Mouse (Mus musculus): ENCODE measurements around the gene 4930512M02Rik. TPM values are rescaled to one million over a fixed set of nuclear protein-coding genes. Genes with fewer than 3 reads are reported as not detected.

4930512M02Rik gene
- total and polyA plus RNA-seq, 3 experiments, result not detected

DNA sequence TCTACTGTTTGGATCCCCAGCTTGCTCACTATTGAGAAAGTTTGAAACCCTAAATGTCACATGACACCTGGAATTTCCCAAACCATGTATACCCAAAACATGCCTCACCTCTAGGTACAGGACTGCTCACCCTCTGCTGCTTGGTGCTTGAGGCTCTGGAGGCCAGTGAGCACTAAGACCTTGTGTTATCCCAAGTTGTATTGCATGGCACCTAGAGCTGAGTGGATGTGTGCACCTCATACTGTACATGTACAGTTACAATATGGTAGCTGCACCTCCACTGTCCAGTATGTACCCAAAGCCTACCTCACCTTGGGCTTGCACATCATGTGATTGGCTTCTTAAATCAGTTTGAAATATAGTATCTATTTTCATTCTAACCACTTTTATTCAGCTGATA is 16.7 kb upstream of the 4930512M02Rik start:
- no peak for DNase-seq (ENCODE audit: low spot score)
- no peak for ATAC-seq (ENCODE audit: extremely low read depth, insufficient number of reproducible peaks, low FRiP score, poor library complexity, severe bottlenecking)
- Histone ChIP-seq H3K4me1 (ENCODE audit: insufficient read depth, low read depth, low read length) (peaks cover under 1% of the 10 kb centered on the region; the same call in 1 of the 2 replicates), H3K36me3 (replicated peaks) (no peaks in the 10 kb centered on the region), H3K9me3 (replicated peaks) (no peaks in the 10 kb centered on the region), H3K4me3 (ENCODE audit: low read depth, low read length) (no peak overlapping the region), H3K27me3 (ENCODE audit: insufficient read depth, low read length) (no peaks in the 10 kb centered on the region)
- TF ChIP-seq GATA1 (IDR thresholded peaks at IDR 0.05; ENCODE audit: borderline replicate concordance, low read length) (no peak), GATA2 (IDR thresholded peaks at IDR 0.05; ENCODE audit: borderline replicate concordance, low read depth, low read length) (no peak), CTCF (IDR thresholded peaks at IDR 0.05; ENCODE audit: low read depth, low read length) (no peak), POLR2AphosphoS5 (IDR thresholded peaks at IDR 0.05; ENCODE audit: insufficient replicate concordance, low read depth, low read length) (no peak)

DNA sequence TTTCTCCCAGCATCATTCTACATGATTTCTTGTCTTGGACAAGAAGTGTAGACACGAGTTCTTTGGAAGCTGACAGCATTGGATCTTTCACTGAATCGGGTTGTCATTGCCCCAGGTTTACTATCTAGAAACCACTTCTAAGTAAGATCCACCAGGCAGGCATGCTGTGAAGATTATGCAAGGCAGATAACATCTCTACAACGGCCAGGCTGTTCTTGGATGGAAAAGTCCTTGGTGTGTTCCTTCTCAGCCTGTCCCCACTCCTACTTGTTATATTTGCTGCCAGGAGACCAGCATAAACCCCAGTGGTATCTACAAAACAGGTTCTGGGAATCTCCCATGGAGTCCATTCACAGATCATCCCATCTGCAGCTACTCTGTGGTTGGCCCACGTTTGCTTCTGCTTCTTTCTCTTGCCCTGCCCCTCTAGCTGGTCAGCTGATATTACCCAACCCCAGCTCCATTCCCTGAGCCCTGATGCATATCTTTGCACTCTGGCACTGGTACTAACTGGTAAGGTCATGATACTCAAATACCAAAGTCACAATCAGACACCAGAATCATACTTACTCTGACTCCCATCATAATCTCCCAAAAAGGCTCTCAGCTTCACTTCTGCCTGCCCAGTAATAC is 3.4 kb downstream of the 4930512M02Rik start:
- ATAC-seq (ENCODE audit: extremely low read depth, insufficient number of reproducible peaks, low FRiP score, poor library complexity, severe bottlenecking), result peak; percentile 93
- no peak for TF ChIP-seq POLR2AphosphoS5 (IDR thresholded peaks at IDR 0.05; ENCODE audit: insufficient replicate concordance, low read depth, low read length)
- no peak for TF ChIP-seq TAL1 (conservative IDR thresholded peaks at IDR 0.05; ENCODE audit: low read depth, low read length)
- TF ChIP-seq CTCF (IDR thresholded peaks at IDR 0.05; ENCODE audit: low read depth, low read length), result no peak
- Histone ChIP-seq H3K27me3 (ENCODE audit: insufficient read depth, low read length) (no peaks in the 10 kb centered on the region), H3K36me3 (replicated peaks) (no peaks in the 10 kb centered on the region), H3K9me3 (replicated peaks) (no peaks in the 10 kb centered on the region), H3K4me1 (ENCODE audit: insufficient read depth, low read depth, low read length) (peaks cover 9% of the 10 kb centered on the region), H3K4me3 (ENCODE audit: low read depth, low read length) (no peak overlapping the region)
- DNase-seq (ENCODE audit: low spot score), result peak; percentile 7

DNA sequence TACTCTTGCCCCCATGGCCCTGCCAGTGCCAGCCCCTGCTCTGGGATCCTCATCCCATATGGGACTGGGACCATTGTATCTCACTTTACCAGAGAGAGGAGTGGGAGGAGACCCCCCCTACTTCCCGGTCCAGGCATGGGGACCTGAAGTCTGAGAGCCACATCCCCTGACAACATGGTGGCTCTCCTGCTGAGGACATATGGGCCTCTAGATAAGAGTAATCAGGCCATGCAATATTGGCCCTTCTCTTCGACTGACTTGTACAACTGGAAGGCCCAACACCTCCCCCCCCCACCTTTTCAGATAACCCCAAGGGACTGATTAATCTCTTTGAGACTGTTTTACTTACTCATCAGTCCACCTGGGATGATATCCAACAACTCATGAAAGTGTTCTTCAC is 18.4 kb downstream of the 4930512M02Rik start:
- no peak for ATAC-seq (ENCODE audit: extremely low read depth, insufficient number of reproducible peaks, low FRiP score, poor library complexity, severe bottlenecking)
- Histone ChIP-seq H3K36me3 (replicated peaks) (no peaks in the 10 kb centered on the region), H3K4me1 (ENCODE audit: insufficient read depth, low read depth, low read length) (no peaks in the 10 kb centered on the region), H3K27me3 (ENCODE audit: insufficient read depth, low read length) (no peaks in the 10 kb centered on the region), H3K9me3 (replicated peaks) (peaks cover 33% of the 10 kb centered on the region), H3K4me3 (ENCODE audit: low read depth, low read length) (no peak overlapping the region)
- no peak for DNase-seq (ENCODE audit: low spot score)
- TF ChIP-seq CTCF (IDR thresholded peaks at IDR 0.05; ENCODE audit: low read depth, low read length), result no peak
- no peak for TF ChIP-seq GATA1 (IDR thresholded peaks at IDR 0.05; ENCODE audit: borderline replicate concordance, low read length)
- TF ChIP-seq POLR2AphosphoS5 (IDR thresholded peaks at IDR 0.05; ENCODE audit: insufficient replicate concordance, low read depth, low read length), result no peak
- no peak for TF ChIP-seq GATA2 (IDR thresholded peaks at IDR 0.05; ENCODE audit: borderline replicate concordance, low read depth, low read length)
- TF ChIP-seq TAL1 (conservative IDR thresholded peaks at IDR 0.05; ENCODE audit: low read depth, low read length), result no peak

- Histone ChIP-seq H3K36me3 (replicated peaks) (no peaks in the 10 kb centered on the region), H3K4me1 (ENCODE audit: insufficient read depth, low read depth, low read length) (peaks cover 16% of the 10 kb centered on the region), H3K27me3 (ENCODE audit: insufficient read depth, low read length) (no peaks in the 10 kb centered on the region), H3K4me3 (ENCODE audit: low read depth, low read length) (no peak overlapping the region), H3K9me3 (replicated peaks) (no peaks in the 10 kb centered on the region)
- DNase-seq (ENCODE audit: low spot score) (no peak), ATAC-seq (ENCODE audit: extremely low read depth, insufficient number of reproducible peaks, low FRiP score, poor library complexity, severe bottlenecking) (peak; percentile 28; the same call in 1 of the 2 replicates)
- TF ChIP-seq GATA1 (IDR thresholded peaks at IDR 0.05; ENCODE audit: borderline replicate concordance, low read length) (no peak), GATA2 (IDR thresholded peaks at IDR 0.05; ENCODE audit: borderline replicate concordance, low read depth, low read length) (no peak), TAL1 (conservative IDR thresholded peaks at IDR 0.05; ENCODE audit: low read depth, low read length) (no peak), POLR2AphosphoS5 (IDR thresholded peaks at IDR 0.05; ENCODE audit: insufficient replicate concordance, low read depth, low read length) (no peak), CTCF (IDR thresholded peaks at IDR 0.05; ENCODE audit: low read depth, low read length) (no peak)
Observed at GRCm38 (mm10) chr11:11587327-11587726, 40.3 kb downstream of the 4930512M02Rik start.

- no peak for TF ChIP-seq GATA2 (IDR thresholded peaks at IDR 0.05; ENCODE audit: borderline replicate concordance, low read depth, low read length)
- TF ChIP-seq TAL1 (conservative IDR thresholded peaks at IDR 0.05; ENCODE audit: low read depth, low read length), result no peak
- TF ChIP-seq CTCF (IDR thresholded peaks at IDR 0.05; ENCODE audit: low read depth, low read length), result no peak
- no peak for TF ChIP-seq GATA1 (IDR thresholded peaks at IDR 0.05; ENCODE audit: borderline replicate concordance, low read length)
- TF ChIP-seq POLR2AphosphoS5 (IDR thresholded peaks at IDR 0.05; ENCODE audit: insufficient replicate concordance, low read depth, low read length), result no peak
- Histone ChIP-seq H3K27me3 (ENCODE audit: insufficient read depth, low read length) (no peaks in the 10 kb centered on the region), H3K4me1 (ENCODE audit: insufficient read depth, low read depth, low read length) (peaks cover 16% of the 10 kb centered on the region), H3K36me3 (replicated peaks) (no peaks in the 10 kb centered on the region), H3K4me3 (ENCODE audit: low read depth, low read length) (no peak overlapping the region), H3K9me3 (replicated peaks) (no peaks in the 10 kb centered on the region)
- ATAC-seq (ENCODE audit: extremely low read depth, insufficient number of reproducible peaks, low FRiP score, poor library complexity, severe bottlenecking) (no peak), DNase-seq (ENCODE audit: low spot score) (no peak)
Observed at GRCm38 (mm10) chr11:11586423-11586822, 41.2 kb downstream of the 4930512M02Rik start.

- Histone ChIP-seq H3K9me3 (replicated peaks) (no peaks in the 10 kb centered on the region), H3K27me3 (ENCODE audit: insufficient read depth, low read length) (no peaks in the 10 kb centered on the region), H3K36me3 (replicated peaks) (no peaks in the 10 kb centered on the region), H3K4me1 (ENCODE audit: insufficient read depth, low read depth, low read length) (peaks cover 35% of the 10 kb centered on the region), H3K4me3 (ENCODE audit: low read depth, low read length) (no peak overlapping the region)
- no peak for DNase-seq (ENCODE audit: low spot score)
- ATAC-seq (ENCODE audit: extremely low read depth, insufficient number of reproducible peaks, low FRiP score, poor library complexity, severe bottlenecking), result no peak
- TF ChIP-seq CTCF (IDR thresholded peaks at IDR 0.05; ENCODE audit: low read depth, low read length), result no peak
- TF ChIP-seq GATA1 (IDR thresholded peaks at IDR 0.05; ENCODE audit: borderline replicate concordance, low read length), result no peak
- no peak for TF ChIP-seq GATA2 (IDR thresholded peaks at IDR 0.05; ENCODE audit: borderline replicate concordance, low read depth, low read length)
- TF ChIP-seq POLR2AphosphoS5 (IDR thresholded peaks at IDR 0.05; ENCODE audit: insufficient replicate concordance, low read depth, low read length), result no peak
- TF ChIP-seq TAL1 (conservative IDR thresholded peaks at IDR 0.05; ENCODE audit: low read depth, low read length), result no peak
Observed at GRCm38 (mm10) chr11:11573691-11574090, 53.9 kb downstream of the 4930512M02Rik start.

Measured in G1E (cell line).